Mouse (Mus musculus): Measurements from ENCODE around the gene Etl4.

DNA sequence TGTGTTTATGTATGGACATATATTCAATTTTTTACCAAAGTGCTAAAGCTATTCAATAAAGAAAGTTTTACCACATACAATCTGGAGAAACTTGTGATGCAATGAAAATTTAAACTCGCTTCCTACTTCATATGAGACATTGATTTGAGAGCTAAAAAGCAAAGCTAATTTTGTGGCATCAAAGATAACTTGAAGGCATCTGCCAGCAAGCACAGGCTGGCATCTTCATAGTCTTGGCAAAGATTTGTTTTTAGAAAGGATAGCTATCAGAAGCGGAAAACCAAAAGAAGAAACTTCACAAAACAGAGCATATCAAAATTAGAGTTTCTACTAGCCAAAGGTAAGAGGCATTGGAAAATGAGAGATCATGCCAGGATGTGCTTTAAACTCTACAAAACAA lies 306.7 kb downstream of the Etl4 start:
- TF ChIP-seq EP300 (IDR thresholded peaks at IDR 0.05; ENCODE audit: insufficient read depth, low read depth, low read length) (no peak), POLR2A (IDR thresholded peaks at IDR 0.05; ENCODE audit: insufficient read depth, low read length) (no peak)
